Mouse (Mus musculus): ENCODE results near the gene Tatdn3. TPM values are rescaled to one million over a fixed set of nuclear protein-coding genes. Genes with fewer than 3 reads are reported as not detected.

Gene Tatdn3
- polyA plus RNA-seq, 1 experiment from 2014 or later = 13.1 TPM

GRCm38 (mm10) chr1:191064535-191064934 lies 1.8 kb upstream of the Tatdn3 start:
- WGBS = 89% methylated on average over 2 of the region's 2 CpGs
- Histone ChIP-seq H3K9me3 (ENCODE audit: low read length) (no peaks in the 10 kb centered on the region), H3K4me3 (ENCODE audit: low read length) (no peak overlapping the region), H3K9ac (replicated peaks; ENCODE audit: low read length) (no peak overlapping the region), H3K4me1 (ENCODE audit: insufficient read depth, low read length) (peaks cover 16% of the 10 kb centered on the region), H3K27ac (ENCODE audit: low read length) (no peak overlapping the region), H3K36me3 (ENCODE audit: insufficient read depth, low read length) (peaks cover 19% of the 10 kb centered on the region), H3K27me3 (ENCODE audit: insufficient read depth, low read length) (no peaks in the 10 kb centered on the region), H3K4me2 (replicated peaks; ENCODE audit: low read depth, low read length) (no peak overlapping the region)
- no peak for ATAC-seq (ENCODE audit: low FRiP score, low TSS enrichment)

GRCm38 (mm10) chr1:191063700-191064099 lies 968 bp upstream of the Tatdn3 start:
- Histone ChIP-seq H3K4me3 (ENCODE audit: low read length) (peak overlapping the region; percentile 99), H3K9ac (replicated peaks; ENCODE audit: low read length) (peak overlapping the region; percentile 88), H3K9me3 (ENCODE audit: low read length) (no peaks in the 10 kb centered on the region), H3K4me1 (ENCODE audit: insufficient read depth, low read length) (peaks cover 16% of the 10 kb centered on the region), H3K27me3 (ENCODE audit: insufficient read depth, low read length) (no peaks in the 10 kb centered on the region), H3K27ac (ENCODE audit: low read length) (no peak overlapping the region), H3K4me2 (replicated peaks; ENCODE audit: low read depth, low read length) (peak overlapping the region; percentile 89), H3K36me3 (ENCODE audit: insufficient read depth, low read length) (peaks cover 14% of the 10 kb centered on the region)
- 61% methylated on average over 9 of the region's 9 CpGs for WGBS
- ATAC-seq (ENCODE audit: low FRiP score, low TSS enrichment) = no peak

DNA sequence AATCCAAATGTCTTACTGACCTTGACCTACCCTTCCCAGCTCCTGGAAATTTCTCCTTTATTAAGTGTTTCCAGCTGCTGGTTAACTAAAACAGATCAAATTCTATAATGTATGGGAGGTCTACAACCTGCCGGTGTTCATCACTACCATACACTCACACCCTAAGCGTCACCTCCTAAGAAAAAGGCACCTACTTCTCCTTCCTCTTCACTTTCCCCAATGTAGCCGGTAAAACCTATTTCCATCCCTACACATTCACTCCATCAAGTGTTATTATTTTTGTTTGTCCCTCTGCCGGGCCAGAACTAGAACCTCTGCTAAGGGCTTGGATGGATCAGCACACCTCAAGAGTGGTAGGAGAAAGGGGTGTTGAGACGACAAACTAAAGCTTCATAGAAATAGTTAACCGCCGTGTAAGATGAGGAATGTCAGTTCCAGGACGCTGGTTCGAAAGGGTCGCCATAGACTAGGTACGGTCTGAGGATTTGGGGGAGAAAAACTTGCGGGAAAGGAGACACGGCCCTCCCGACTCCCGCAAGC lies 421 bp downstream of the Tatdn3 start:
- H3K9me3 ChIP-seq (ENCODE audit: low read length) = no peaks in the 10 kb centered on the region
- peak; percentile 28; the same call in 1 of the 2 replicates for ATAC-seq (ENCODE audit: low FRiP score, low TSS enrichment)
- H3K4me3 ChIP-seq (ENCODE audit: low read length) = peak overlapping the region; percentile 99
- 3% methylated on average over 15 of the region's 15 CpGs for WGBS
- H3K9ac ChIP-seq (replicated peaks; ENCODE audit: low read length) = peak overlapping the region; percentile 88
- H3K4me1 ChIP-seq (ENCODE audit: insufficient read depth, low read length) = peaks cover 16% of the 10 kb centered on the region
- no peaks in the 10 kb centered on the region for H3K27me3 ChIP-seq (ENCODE audit: insufficient read depth, low read length)
- peak overlapping the region; percentile 89 for H3K4me2 ChIP-seq (replicated peaks; ENCODE audit: low read depth, low read length)
- 0 out of 2 replicates have a peak overlapping the region, but pooled peaks have one; percentile 15 for H3K27ac ChIP-seq (ENCODE audit: low read length)
- peaks cover 9% of the 10 kb centered on the region for H3K36me3 ChIP-seq (ENCODE audit: insufficient read depth, low read length)

DNA sequence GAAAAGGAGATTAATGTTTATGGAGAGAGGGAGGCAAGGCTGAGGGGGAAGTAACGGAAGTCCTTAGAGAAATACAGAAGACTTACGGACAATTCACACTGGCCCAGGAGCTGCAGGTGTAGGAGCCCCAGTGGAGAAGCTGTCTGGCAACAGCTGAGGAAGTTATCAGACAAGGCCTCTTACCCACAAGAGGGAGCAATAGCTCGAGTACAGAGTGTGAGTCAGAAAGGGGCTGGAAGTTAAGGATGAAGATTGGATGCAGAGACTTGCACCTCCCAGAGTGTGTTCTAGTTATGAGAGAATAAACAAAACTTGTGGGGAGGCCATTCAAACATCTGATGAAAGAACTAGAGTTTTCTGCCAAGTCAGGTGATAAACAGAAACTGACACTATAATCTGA lies 5.3 kb downstream of the Tatdn3 start:
- Histone ChIP-seq H3K9me3 (ENCODE audit: low read length) (no peaks in the 10 kb centered on the region), H3K9ac (replicated peaks; ENCODE audit: low read length) (no peak overlapping the region), H3K4me1 (ENCODE audit: insufficient read depth, low read length) (0 out of 2 replicates have a peak, but pooled peaks cover 6% of the 10 kb centered on the region), H3K4me2 (replicated peaks; ENCODE audit: low read depth, low read length) (no peak overlapping the region), H3K36me3 (ENCODE audit: insufficient read depth, low read length) (no peaks in the 10 kb centered on the region), H3K27ac (ENCODE audit: low read length) (no peak overlapping the region), H3K27me3 (ENCODE audit: insufficient read depth, low read length) (no peaks in the 10 kb centered on the region), H3K4me3 (ENCODE audit: low read length) (no peak overlapping the region)
- 73% methylated on average over 3 of the region's 3 CpGs for WGBS
- no peak for ATAC-seq (ENCODE audit: low FRiP score, low TSS enrichment)

GRCm38 (mm10) chr1:191055533-191055873 lies 7.2 kb downstream of the Tatdn3 start:
- Histone ChIP-seq H3K27ac (ENCODE audit: low read length) (no peak overlapping the region), H3K36me3 (ENCODE audit: insufficient read depth, low read length) (no peaks in the 10 kb centered on the region), H3K4me2 (replicated peaks; ENCODE audit: low read depth, low read length) (no peak overlapping the region), H3K4me3 (ENCODE audit: low read length) (no peak overlapping the region), H3K4me1 (ENCODE audit: insufficient read depth, low read length) (no peaks in the 10 kb centered on the region), H3K27me3 (ENCODE audit: insufficient read depth, low read length) (no peaks in the 10 kb centered on the region), H3K9me3 (ENCODE audit: low read length) (no peaks in the 10 kb centered on the region), H3K9ac (replicated peaks; ENCODE audit: low read length) (no peak overlapping the region)
- 66% methylated on average over 2 of the region's 2 CpGs for WGBS
- ATAC-seq (ENCODE audit: low FRiP score, low TSS enrichment) = no peak

DNA sequence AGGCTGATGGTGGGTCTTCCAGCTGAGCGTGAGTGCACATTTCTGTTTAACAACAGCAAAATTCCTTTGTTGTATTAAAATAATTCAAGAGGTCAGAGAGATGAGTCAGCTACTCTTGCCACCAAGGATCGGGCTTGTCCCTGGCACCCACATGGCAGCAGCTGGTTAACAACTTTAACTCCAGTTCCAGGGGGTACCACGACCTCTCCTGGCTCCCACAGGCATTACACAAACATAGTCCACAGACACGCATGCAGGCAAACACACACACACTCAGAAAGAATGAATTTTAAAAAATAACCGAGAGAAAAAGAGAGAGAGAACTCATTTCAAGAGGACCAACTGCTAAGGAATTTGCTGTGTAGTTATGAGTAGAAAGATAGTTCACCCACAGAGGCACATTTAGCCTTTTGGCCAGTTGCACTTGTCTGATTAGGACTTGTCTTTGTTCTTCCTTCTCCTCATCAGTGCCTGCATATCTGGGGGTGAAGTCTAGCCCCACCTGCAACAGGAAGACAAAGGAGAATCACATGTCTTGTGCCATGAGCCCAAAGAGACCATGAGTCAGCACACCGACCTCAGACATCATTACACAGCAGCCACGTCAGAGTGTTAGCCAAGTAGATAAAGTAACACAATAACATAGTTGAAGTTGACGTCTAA lies 7.7 kb downstream of the Tatdn3 start:
- no peak overlapping the region for H3K9ac ChIP-seq (replicated peaks; ENCODE audit: low read length)
- H3K4me1 ChIP-seq (ENCODE audit: insufficient read depth, low read length) = no peaks in the 10 kb centered on the region
- no peak overlapping the region for H3K4me3 ChIP-seq (ENCODE audit: low read length)
- 77% methylated on average over 8 of the region's 8 CpGs for WGBS
- no peak overlapping the region for H3K27ac ChIP-seq (ENCODE audit: low read length)
- ATAC-seq (ENCODE audit: low FRiP score, low TSS enrichment) = no peak
- H3K9me3 ChIP-seq (ENCODE audit: low read length) = no peaks in the 10 kb centered on the region
- H3K4me2 ChIP-seq (replicated peaks; ENCODE audit: low read depth, low read length) = no peak overlapping the region
- H3K36me3 ChIP-seq (ENCODE audit: insufficient read depth, low read length) = no peaks in the 10 kb centered on the region
- no peaks in the 10 kb centered on the region for H3K27me3 ChIP-seq (ENCODE audit: insufficient read depth, low read length)

GRCm38 (mm10) chr1:191053555-191053954 lies 9.2 kb downstream of the Tatdn3 start:
- no peak overlapping the region for H3K4me2 ChIP-seq (replicated peaks; ENCODE audit: low read depth, low read length)

DNA sequence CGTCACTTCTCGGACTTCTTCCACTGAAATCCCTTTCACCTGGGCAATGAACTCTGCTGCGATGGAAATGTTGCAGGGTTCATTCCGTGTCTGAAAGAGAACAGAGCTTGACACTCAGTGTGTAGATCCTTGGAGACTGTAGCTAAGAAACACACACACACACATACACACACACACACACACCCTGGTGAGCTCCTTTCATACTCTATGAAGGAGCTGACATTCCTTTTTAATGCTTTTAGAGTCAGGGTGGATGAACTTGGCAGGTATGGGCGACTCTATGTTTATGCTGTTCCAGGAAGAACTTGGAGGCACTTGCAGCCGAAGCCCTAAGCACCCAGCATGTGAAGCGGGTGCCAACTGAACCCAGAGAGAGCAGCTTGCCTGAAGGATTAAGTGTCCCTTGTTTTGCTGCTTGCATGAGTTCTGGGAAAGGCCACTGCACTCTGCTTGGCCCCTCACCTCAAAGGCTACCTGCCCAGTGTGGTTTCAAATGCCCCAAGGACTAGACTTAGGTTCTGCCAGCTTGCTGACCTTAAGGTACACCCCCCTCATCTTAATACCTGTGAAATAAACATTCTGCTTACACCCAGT lies 16.4 kb downstream of the Tatdn3 start:
- H3K27me3 ChIP-seq (ENCODE audit: insufficient read depth, low read length) = 0 out of 2 replicates have a peak, but pooled peaks cover 5% of the 10 kb centered on the region
- no peaks in the 10 kb centered on the region for H3K4me1 ChIP-seq (ENCODE audit: insufficient read depth, low read length)
- H3K9me3 ChIP-seq (ENCODE audit: low read length) = no peaks in the 10 kb centered on the region
- no peak overlapping the region for H3K9ac ChIP-seq (replicated peaks; ENCODE audit: low read length)
- 79% methylated on average over 7 of the region's 7 CpGs for WGBS
- no peak overlapping the region for H3K4me3 ChIP-seq (ENCODE audit: low read length)
- H3K4me2 ChIP-seq (replicated peaks; ENCODE audit: low read depth, low read length) = no peak overlapping the region
- H3K27ac ChIP-seq (ENCODE audit: low read length) = no peak overlapping the region
- H3K36me3 ChIP-seq (ENCODE audit: insufficient read depth, low read length) = no peaks in the 10 kb centered on the region
- ATAC-seq (ENCODE audit: low FRiP score, low TSS enrichment) = no peak

More at GRCm38 (mm10) chr1:191053555-191053954, 9.2 kb downstream of the Tatdn3 start:
- H3K9ac ChIP-seq (replicated peaks; ENCODE audit: low read length) = no peak overlapping the region
- H3K4me3 ChIP-seq (ENCODE audit: low read length) = no peak overlapping the region
- H3K27ac ChIP-seq (ENCODE audit: low read length) = no peak overlapping the region
- no peak for ATAC-seq (ENCODE audit: low FRiP score, low TSS enrichment)
- H3K36me3 ChIP-seq (ENCODE audit: insufficient read depth, low read length) = no peaks in the 10 kb centered on the region
- H3K4me1 ChIP-seq (ENCODE audit: insufficient read depth, low read length) = no peaks in the 10 kb centered on the region
- H3K9me3 ChIP-seq (ENCODE audit: low read length) = no peaks in the 10 kb centered on the region
- H3K27me3 ChIP-seq (ENCODE audit: insufficient read depth, low read length) = no peaks in the 10 kb centered on the region
- 49% methylated on average over 3 of the region's 3 CpGs for WGBS

DNA sequence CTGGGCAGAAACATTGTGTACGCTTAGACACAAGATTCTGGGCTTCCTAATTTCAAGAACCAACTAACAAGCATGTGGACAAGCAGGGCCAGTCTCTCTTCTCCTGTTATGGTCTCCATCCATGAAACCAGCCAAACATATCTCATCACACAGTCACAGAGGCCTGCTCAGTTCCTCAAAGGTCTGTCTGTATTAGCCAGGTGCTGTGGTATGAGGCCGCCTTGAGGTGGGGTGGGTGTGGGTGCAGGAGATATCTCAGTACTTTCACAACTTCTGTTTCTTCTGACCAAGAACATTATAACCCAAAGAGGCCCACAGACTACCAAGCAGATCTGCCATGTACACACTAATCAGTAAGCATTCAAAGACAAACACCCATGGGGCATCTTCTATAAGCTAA lies 17.5 kb downstream of the Tatdn3 start:
- ATAC-seq (ENCODE audit: low FRiP score, low TSS enrichment) = no peak
- H3K4me3 ChIP-seq (ENCODE audit: low read length) = no peak overlapping the region
- 0 out of 2 replicates have a peak, but pooled peaks cover 5% of the 10 kb centered on the region for H3K27me3 ChIP-seq (ENCODE audit: insufficient read depth, low read length)
- no peak overlapping the region for H3K27ac ChIP-seq (ENCODE audit: low read length)
- no peaks in the 10 kb centered on the region for H3K9me3 ChIP-seq (ENCODE audit: low read length)
- no peak overlapping the region for H3K4me2 ChIP-seq (replicated peaks; ENCODE audit: low read depth, low read length)
- H3K9ac ChIP-seq (replicated peaks; ENCODE audit: low read length) = no peak overlapping the region
- no peaks in the 10 kb centered on the region for H3K36me3 ChIP-seq (ENCODE audit: insufficient read depth, low read length)
- H3K4me1 ChIP-seq (ENCODE audit: insufficient read depth, low read length) = no peaks in the 10 kb centered on the region
- 94% methylated on average over 2 of the region's 2 CpGs for whole genome bisulfite sequencing

- H3K9me3 ChIP-seq (ENCODE audit: low read length) = no peaks in the 10 kb centered on the region
- H3K4me2 ChIP-seq (replicated peaks; ENCODE audit: low read depth, low read length) = no peak overlapping the region
- H3K9ac ChIP-seq (replicated peaks; ENCODE audit: low read length) = no peak overlapping the region
- no peak overlapping the region for H3K4me3 ChIP-seq (ENCODE audit: low read length)
- ATAC-seq (ENCODE audit: low FRiP score, low TSS enrichment) = peak; percentile 61
- H3K36me3 ChIP-seq (ENCODE audit: insufficient read depth, low read length) = no peaks in the 10 kb centered on the region
- no peak overlapping the region for H3K27ac ChIP-seq (ENCODE audit: low read length)
- 0 out of 2 replicates have a peak, but pooled peaks cover 5% of the 10 kb centered on the region for H3K27me3 ChIP-seq (ENCODE audit: insufficient read depth, low read length)
- WGBS = 42% methylated on average over 3 of the region's 3 CpGs
- H3K4me1 ChIP-seq (ENCODE audit: insufficient read depth, low read length) = no peaks in the 10 kb centered on the region
These were observed 20.0 kb downstream of the Tatdn3 start for GRCm38 (mm10) chr1:191042688-191043087.
